Mouse (Mus musculus) limb, embryonic 14.5 days (tissue): Measurements from ENCODE around the gene Eef2k. TPM values are rescaled to one million over a fixed set of nuclear protein-coding genes. Genes with fewer than 3 reads are reported as not detected.

ENCODE experiments used
- ATAC-seq: fragments of 200-750 bp; cut with Nextera tagmentation; 2 replicates; pipeline ENCODE4 v1.8.0; 2017; ENCODE audit warnings: low read depth, moderate number of reproducible peaks, moderate TSS enrichment; ENCODE audit not compliant: low FRiP score
- DNase-seq: peaks from one replicate; pipeline ENCODE4 v3.0.0-alpha.2; 2015; ENCODE audit warnings: low spot score
- H3K27ac ChIP-seq: fragments of 300-500 bp; sonication (generic); replicated peaks from 2 replicates; pipeline ENCODE4 v1.5.1; 2014; ENCODE audit warnings: low read depth, mild to moderate bottlenecking, low read length, moderate library complexity, mixed read lengths
- H3K27me3 ChIP-seq: fragments of 300-500 bp; sonication (generic); 2 replicates; pipeline ENCODE4 v1.6.1; 2014; ENCODE audit warnings: low read length, mixed read lengths; ENCODE audit not compliant: control insufficient read depth, insufficient read depth
- H3K36me3 ChIP-seq: fragments of 300-500 bp; sonication (generic); 2 replicates; pipeline ENCODE4 v1.6.1; 2014; ENCODE audit warnings: mild to moderate bottlenecking, low read length, moderate library complexity, mixed read lengths; ENCODE audit not compliant: control insufficient read depth, insufficient read depth
- H3K4me1 ChIP-seq: fragments of 300-500 bp; sonication (generic); 2 replicates; pipeline ENCODE4 v1.6.1; 2014; ENCODE audit warnings: antibody characterized with exemption, low read length, mixed read lengths; ENCODE audit not compliant: control insufficient read depth, insufficient read depth
- H3K4me2 ChIP-seq: fragments of 300-500 bp; sonication (generic); replicated peaks from 2 replicates; pipeline ENCODE4 v1.6.1; 2014; ENCODE audit warnings: low read depth, mild to moderate bottlenecking, low read length, moderate library complexity; ENCODE audit not compliant: severe bottlenecking
- H3K4me3 ChIP-seq: fragments of 300-500 bp; sonication (generic); replicated peaks from 2 replicates; pipeline ENCODE4 v1.5.1; 2014; ENCODE audit warnings: low read length
- H3K9ac ChIP-seq: fragments of 300-500 bp; sonication (generic); 2 replicates; pipeline ENCODE4 v1.6.1; 2014; ENCODE audit warnings: mild to moderate bottlenecking, low read depth, low read length, moderate library complexity; ENCODE audit not compliant: severe bottlenecking
- H3K9me3 ChIP-seq: fragments of 300-500 bp; sonication (generic); 2 replicates; pipeline ENCODE4 v1.6.1; 2016; ENCODE audit warnings: low read length; ENCODE audit not compliant: control insufficient read depth
- POLR2A ChIP-seq: fragments of 200-500 bp; IDR thresholded peaks from 2 replicates; pipeline ENCODE4 v1.8.0; 2012; ENCODE audit warnings: inconsistent platforms, mild to moderate bottlenecking, moderate library complexity, borderline replicate concordance; ENCODE audit not compliant: insufficient read depth, insufficient read length; ENCODE audit errors: extremely low read depth
- WGBS: fragments of 180-500 bp; shearing (Covaris S2); extraction: QIAGEN DNeasy Blood & Tissue Kit; methylation state at CpG from one replicate; pipeline ENCODE4 v1.1.7; 2014; 5-methylcytosine and 5-hydroxymethylcytosine counted together
- polyA plus RNA-seq, 2 experiments: library from polyadenylated mRNA; depleted of rRNA in 1 of 2; stranded (reverse) in 1 of 2; unstranded in 1 of 2; fragments of >200 nt; fragmentation: Nextera tagmentation in 1 of 2; extraction: Ambion mirVana in 1 of 2; gene quantifications; 2 replicates each; pipeline versions ENCODE4 v1.2.1 to v1.2.3; 2012 to 2014

The Eef2k gene
- polyA plus RNA-seq, 2 experiments: 23.9 to 39.9 TPM

GRCm38 (mm10) chr7:120865100-120865499 lies 22.5 kb downstream of the Eef2k start:
- Histone ChIP-seq H3K4me3 (no peak overlapping the region), H3K27ac (no peak overlapping the region), H3K9ac (no peak overlapping the region), H3K27me3 (no peaks in the 10 kb centered on the region), H3K4me2 (0 out of 2 replicates have a peak overlapping the region, but pooled peaks have one; percentile 11), H3K36me3 (no peaks in the 10 kb centered on the region; the same call in 1 of the 2 replicates), H3K9me3 (no peaks in the 10 kb centered on the region), H3K4me1 (peaks cover 52% of the 10 kb centered on the region)
- WGBS: 6% methylated on average over 7 of the region's 7 CpGs
- ATAC-seq (peak; percentile 79; the same call in 1 of the 2 replicates), DNase-seq (peak; percentile 80)
- TF ChIP-seq POLR2A: no peak

GRCm38 (mm10) chr7:120865832-120866231 lies 23.2 kb downstream of the Eef2k start:
- H3K4me3 ChIP-seq: no peak overlapping the region
- no peaks in the 10 kb centered on the region for H3K27me3 ChIP-seq
- H3K4me2 ChIP-seq: no peak overlapping the region
- H3K4me1 ChIP-seq: peaks cover 54% of the 10 kb centered on the region
- WGBS: 53% methylated on average over 4 of the region's 4 CpGs
- TF ChIP-seq POLR2A: no peak
- H3K36me3 ChIP-seq: no peaks in the 10 kb centered on the region; the same call in 1 of the 2 replicates
- H3K9me3 ChIP-seq: no peaks in the 10 kb centered on the region
- no peak for DNase-seq
- ATAC-seq: no peak
- H3K27ac ChIP-seq: 0 out of 2 replicates have a peak overlapping the region, but pooled peaks have one; percentile 14
- no peak overlapping the region for H3K9ac ChIP-seq

GRCm38 (mm10) chr7:120866684-120867083 lies 24.1 kb downstream of the Eef2k start:
- Histone ChIP-seq H3K27me3 (no peaks in the 10 kb centered on the region), H3K9me3 (no peaks in the 10 kb centered on the region), H3K9ac (no peak overlapping the region), H3K27ac (no peak overlapping the region), H3K4me2 (no peak overlapping the region), H3K4me3 (no peak overlapping the region), H3K4me1 (peaks cover 53% of the 10 kb centered on the region), H3K36me3 (peaks cover 4% of the 10 kb centered on the region)
- no peak for ATAC-seq
- WGBS: 74% methylated on average over 2 of the region's 2 CpGs
- DNase-seq: no peak
- TF ChIP-seq POLR2A: no peak

GRCm38 (mm10) chr7:120867720-120868119 lies 25.1 kb downstream of the Eef2k start:
- no peak for TF ChIP-seq POLR2A
- H3K9ac ChIP-seq: no peak overlapping the region
- 88% methylated on average over 1 of the region's 1 CpGs for WGBS
- H3K36me3 ChIP-seq: peaks cover 4% of the 10 kb centered on the region
- no peak overlapping the region for H3K4me2 ChIP-seq
- no peaks in the 10 kb centered on the region for H3K9me3 ChIP-seq
- H3K4me1 ChIP-seq: peaks cover 42% of the 10 kb centered on the region
- H3K4me3 ChIP-seq: no peak overlapping the region
- DNase-seq: no peak
- no peaks in the 10 kb centered on the region for H3K27me3 ChIP-seq
- no peak for ATAC-seq
- H3K27ac ChIP-seq: no peak overlapping the region

GRCm38 (mm10) chr7:120869883-120870282 lies 27.3 kb downstream of the Eef2k start:
- H3K9ac ChIP-seq: no peak overlapping the region
- no peaks in the 10 kb centered on the region for H3K27me3 ChIP-seq
- DNase-seq: peak; percentile 60
- H3K9me3 ChIP-seq: no peaks in the 10 kb centered on the region
- ATAC-seq: 0 out of 2 replicates have a peak, but pooled peaks have one; percentile 27
- no peak overlapping the region for H3K4me3 ChIP-seq
- 33% methylated on average over 5 of the region's 5 CpGs for WGBS
- no peak overlapping the region for H3K27ac ChIP-seq
- no peak overlapping the region for H3K4me2 ChIP-seq
- peaks cover 30% of the 10 kb centered on the region for H3K4me1 ChIP-seq
- TF ChIP-seq POLR2A: no peak
- peaks cover 6% of the 10 kb centered on the region; the same call in 1 of the 2 replicates for H3K36me3 ChIP-seq
